Mouse (Mus musculus) spleen, embryonic (tissue): ENCODE results near the gene Gm21943.
"Not testable (repeated sequence)": the region's sequence is repeated elsewhere in the genome, so short reads cannot be mapped to it uniquely, and the experiment has no call there.

ENCODE experiments used
- CTCF ChIA-PET: fragments of 350-600 bp; sonication (Branson Sonifier 250); formaldehyde crosslinking; loops from one replicate; lab custom pipeline; 2022; lab: Charles Lee

Gm21943 gene

GRCm38 (mm10) chrY:57533644-57534043 lies at the start of gene Gm21943:
TSS of gene Gm21943 (minus strand) at chrY:57533744.
- CTCF ChIA-PET = not testable (repeated sequence)
